Mouse (Mus musculus) kidney, postnatal 25 days (tissue): ENCODE measurements around the gene Cd247.

Source experiments
- DNase-seq, 2 experiments: peaks; one replicate each; pipeline ENCODE4 v3.0.0; 2021; ENCODE audit warnings: mixed read lengths in 2 of 2

Gene Cd247

DNA sequence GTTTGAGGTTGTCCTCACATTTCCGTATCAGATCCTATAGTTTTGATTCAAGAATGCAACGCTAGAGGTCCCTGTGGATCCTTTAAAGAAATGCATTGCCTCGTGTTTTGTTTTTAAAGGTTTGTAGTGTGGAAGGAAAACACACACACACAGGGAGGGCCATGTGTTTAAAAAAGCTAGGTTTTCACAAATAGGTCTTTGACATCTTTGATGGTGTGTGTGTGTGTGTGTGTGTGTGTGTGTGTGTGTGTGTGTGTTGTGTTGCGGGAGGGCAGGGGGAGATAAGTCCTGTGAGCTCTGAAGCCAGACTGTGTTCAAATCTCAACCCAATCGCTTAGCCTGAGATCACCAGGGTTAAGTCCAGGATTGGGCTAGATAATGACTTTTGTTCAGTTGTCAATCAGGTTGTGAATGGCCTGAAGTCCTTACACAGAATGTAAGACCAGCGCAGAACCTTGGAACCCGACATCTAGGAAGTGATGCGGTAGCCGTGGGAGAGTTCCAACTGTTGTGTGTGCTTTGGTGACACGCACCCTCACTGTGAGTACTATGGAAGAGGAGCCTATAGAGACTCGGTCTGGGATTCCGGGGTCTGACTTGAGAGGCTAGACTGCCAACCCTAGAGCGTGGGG lies 8.4 kb upstream of the Cd247 start:
- DNase-seq: no peak

DNA sequence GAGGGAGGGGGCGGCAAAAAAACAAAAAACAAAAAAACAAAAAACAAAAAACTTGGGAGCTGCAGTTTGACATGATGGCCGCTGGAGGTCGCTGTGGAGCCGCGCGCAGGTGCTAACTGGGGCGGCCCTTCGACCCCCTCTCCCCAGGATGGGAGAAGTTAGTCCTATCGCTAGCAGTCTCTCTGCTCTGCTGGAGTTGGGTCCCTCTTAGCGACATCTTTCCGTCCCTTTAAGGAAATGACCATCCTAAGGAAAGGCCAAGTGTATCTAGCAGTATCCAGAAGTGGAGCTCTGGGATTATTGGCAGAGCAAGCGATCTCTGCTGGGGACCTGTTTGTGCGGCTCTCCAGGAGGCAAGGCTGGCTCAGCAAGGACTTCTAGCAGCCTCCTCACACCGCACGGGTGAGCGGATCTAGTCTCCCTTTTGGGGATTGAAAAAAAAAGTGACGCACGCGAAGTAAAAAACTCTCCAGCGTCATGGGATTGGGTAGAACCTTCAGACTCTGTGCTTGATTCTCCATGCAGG lies 7.8 kb upstream of the Cd247 start:
- DNase-seq: peak; percentile 30 to 58

- DNase-seq: no peak
Measured at GRCm38 (mm10) chr1:165781426-165781825, 7.1 kb upstream of the Cd247 start.

- no peak for DNase-seq
Measured at GRCm38 (mm10) chr1:165781911-165782310, 6.6 kb upstream of the Cd247 start.

DNA sequence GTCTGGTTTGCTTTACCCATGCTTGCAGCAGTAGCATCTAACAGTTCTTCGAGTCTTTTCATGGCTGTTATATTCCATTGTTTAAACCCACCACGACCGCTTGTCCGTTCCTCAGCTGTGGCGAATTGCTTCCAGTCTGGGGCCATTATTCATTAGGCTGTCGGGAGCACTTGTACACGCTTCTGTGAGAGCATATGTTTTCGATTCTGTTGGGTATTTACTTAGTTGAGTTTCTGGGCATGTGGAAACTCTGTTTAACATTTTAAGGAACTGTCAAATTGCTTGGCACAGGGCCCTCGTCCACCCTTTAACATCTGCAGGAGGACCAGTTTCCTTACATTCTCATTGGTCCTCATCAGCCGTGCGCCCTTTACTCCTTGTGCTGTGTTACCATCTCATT lies 2.2 kb upstream of the Cd247 start:
- DNase-seq: no peak

DNA sequence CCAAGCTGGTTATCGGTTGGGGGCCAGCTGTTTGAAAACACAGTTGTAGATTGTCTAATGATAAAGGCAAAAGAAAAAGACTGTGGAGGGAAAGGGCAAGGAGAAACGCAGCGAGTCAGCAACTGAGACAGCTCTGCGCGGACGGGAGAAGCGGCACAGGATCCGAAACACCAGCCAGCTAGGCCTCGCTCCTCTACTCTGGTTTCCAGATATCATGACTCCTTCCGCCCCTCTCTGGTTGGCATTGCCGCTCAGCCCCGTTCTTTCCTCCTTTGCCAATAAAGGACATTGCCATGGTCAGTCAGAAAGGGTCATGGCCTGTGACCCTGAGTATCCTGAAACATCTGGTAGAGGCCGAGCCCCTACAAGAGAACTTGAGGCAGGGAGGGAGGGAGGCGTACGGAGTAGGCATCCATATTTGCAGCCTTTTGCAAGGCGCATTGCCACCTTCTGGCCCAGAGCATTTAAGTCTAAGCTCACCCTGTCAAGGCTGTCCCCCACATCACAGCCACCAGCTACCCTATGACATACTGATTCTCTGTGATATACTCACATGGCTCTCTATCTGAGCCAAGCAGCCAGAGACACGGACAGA lies 682 bp downstream of the Cd247 start:
- DNase-seq: no peak

DNA sequence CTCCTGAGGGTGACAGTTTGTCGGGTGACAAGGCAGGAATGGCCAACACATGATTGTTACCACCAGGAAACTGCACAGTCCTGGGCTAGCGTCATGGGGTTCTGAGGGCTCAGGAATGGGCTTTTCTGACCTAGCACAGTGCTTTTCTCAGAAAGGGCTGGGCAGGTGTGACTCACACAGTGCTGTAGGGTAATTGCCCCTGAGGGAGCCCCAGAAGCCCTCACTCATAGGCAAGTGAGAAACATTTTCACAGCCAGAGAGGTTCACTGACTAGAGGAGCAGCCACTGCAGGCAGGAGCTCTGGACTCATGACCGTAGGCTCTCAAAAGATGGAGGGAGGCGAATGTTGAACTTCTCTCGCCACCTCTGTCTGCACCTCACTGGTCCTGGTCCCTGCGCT lies 1.5 kb downstream of the Cd247 start:
- DNase-seq: no peak

GRCm38 (mm10) chr1:165790461-165791210 lies 2.2 kb downstream of the Cd247 start:
- DNase-seq: no peak

DNA sequence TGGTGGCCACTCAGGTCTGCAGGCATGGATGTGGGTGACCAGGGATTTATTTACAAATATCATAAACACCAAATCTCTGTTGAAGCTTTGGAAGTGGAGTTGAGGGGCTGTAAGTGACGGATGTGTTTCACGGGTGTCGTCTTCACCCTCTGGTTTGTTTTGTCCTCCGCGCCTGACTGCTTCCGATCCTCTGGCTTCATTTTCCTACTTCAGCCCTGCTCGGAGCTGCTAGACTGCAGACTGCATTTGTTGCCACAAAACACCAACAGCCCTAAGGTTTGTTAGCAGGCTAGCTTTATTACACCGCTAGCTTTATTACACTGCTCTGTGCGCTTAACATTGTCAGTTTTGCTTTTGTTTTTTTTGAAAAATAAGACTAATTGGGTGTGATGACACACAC lies 2.9 kb downstream of the Cd247 start:
- no peak for DNase-seq

GRCm38 (mm10) chr1:165801709-165802310 lies 13.3 kb downstream of the Cd247 start:
- DNase-seq: no peak

- no peak for DNase-seq
Measured at GRCm38 (mm10) chr1:165803107-165803506, 14.6 kb downstream of the Cd247 start.

GRCm38 (mm10) chr1:165804133-165804532 lies 15.7 kb downstream of the Cd247 start:
- DNase-seq: no peak

DNA sequence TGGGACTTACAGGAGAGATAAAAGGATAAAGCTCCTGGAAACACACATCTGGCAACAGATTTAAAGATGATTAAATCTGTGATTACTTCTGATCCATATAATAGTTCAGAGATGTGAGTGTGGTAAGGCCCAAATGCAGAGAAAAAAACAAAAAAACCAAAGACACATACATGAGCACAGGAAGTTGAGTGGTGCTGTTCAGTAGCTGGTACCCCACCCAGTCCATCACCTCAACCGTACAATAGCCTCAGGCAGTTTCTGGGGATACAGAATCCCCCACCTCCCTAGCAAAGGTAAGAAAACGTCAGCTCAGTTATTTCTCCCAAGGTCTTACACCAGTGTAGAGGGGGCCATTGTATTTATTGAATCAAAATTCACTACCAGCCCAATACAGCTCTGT lies 22.2 kb downstream of the Cd247 start:
- no peak for DNase-seq

GRCm38 (mm10) chr1:165811170-165811569 lies 22.7 kb downstream of the Cd247 start:
- DNase-seq: no peak

DNA sequence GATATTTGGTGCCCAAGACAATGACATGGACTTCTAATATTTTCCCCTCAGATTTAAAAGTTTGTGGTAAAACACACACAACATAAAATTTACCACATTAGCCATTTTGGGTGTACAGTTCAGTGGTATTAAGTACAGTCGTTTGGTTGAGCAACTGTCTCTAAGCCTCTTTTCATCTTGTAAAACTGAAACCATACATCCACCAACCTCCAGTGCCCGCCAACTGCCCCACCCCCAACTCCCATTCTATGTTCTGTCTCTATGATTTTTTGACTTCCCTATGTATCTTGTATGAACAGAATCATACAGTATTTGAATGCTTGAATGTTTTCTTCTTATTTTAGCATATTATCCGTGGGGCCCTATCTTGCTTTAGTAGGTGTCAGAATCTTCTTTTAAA lies 24.3 kb downstream of the Cd247 start:
- DNase-seq: no peak

GRCm38 (mm10) chr1:165814116-165814515 lies 25.6 kb downstream of the Cd247 start:
- no peak for DNase-seq

GRCm38 (mm10) chr1:165814521-165815278 lies 26.2 kb downstream of the Cd247 start:
- no peak for DNase-seq

DNA sequence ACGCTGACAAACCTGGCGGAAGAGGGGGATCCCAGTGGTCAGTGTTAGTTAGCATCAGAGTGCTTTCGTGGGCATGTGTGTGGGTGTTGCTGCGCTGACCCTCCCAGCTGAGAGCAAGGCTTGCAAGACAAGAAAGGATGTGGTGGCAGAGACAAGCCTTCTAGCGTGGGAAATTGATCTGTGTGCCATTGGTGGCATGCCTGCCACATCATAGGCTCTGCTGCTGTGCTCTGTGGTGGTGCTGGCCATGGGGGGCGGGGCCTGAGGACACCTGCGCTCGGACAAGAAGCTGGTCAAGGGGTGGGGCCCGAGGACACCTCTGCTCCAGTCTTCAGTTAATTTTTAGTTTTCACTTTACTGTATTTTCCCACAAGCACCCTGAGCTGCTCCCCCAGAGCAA lies 27.9 kb downstream of the Cd247 start:
- no peak for DNase-seq

- no peak for DNase-seq
Measured at GRCm38 (mm10) chr1:165817264-165817663, 28.8 kb downstream of the Cd247 start.

DNA sequence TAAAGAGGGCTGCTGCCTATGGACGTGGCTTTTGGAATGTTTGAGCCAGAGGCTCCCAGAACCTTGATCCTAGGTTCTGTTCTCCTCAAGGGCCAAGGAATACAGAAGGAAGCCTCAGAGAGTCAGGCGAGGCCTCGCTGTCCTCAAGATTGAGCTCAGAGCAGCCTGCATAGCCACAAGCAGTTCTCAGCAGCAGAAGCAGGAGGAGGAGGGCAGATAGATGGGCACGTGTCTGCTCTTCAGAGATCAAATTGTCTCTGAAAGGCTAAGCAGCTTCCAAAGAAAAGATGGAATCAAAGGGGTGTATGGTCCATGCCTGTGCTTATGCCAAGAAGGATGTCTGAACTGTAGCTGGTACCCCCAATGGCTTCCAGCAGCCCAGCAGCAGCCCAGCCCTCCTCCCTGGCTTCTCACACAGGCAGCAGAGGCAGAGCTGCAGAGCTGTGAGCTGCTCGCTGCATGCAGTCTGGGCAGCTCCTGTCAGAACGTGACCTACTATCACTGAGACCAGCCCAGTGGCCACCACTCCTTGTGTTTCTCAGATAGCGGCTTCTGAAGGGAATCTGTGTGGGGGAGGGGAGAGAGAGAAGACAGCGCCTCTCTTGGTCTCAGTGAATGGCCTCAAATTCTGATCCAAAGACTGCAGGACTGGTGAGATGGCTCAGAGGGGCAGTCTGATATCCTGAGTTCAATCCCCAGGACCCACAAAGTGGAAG lies 29.8 kb downstream of the Cd247 start:
- DNase-seq: no peak

DNA sequence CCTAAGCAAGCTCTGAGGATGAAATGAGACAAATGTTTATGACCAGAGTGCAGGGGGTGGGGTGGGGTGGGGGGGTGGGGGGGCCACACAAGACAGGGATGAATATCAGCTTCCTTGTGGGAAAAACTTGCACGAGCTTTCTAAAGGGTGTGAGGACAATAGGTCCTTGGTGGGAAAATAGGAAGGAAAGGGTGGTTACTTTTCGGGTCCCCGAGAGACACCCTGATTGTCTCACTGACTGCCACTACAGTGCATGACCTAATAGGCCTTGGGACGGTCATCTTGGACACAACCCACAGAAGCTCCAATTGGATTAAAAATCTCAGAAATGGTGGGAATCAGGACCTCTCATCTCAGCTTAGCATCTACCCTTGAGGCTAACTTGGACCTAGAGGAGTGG lies 30.7 kb downstream of the Cd247 start:
- DNase-seq: no peak

- DNase-seq: no peak
Measured at GRCm38 (mm10) chr1:165822031-165822430, 33.5 kb downstream of the Cd247 start.
